Mouse (Mus musculus): Measurements from ENCODE around the gene Shisal1. TPM values are rescaled to one million over a fixed set of nuclear protein-coding genes. Genes with fewer than 3 reads are reported as not detected.

The Shisal1 gene
- total RNA-seq (2021), result 1 to 10 TPM in 1 of 2 experiments, under 1 TPM in 1; 0.79 to 1.9 TPM
- long read RNA-seq, experiment 1, partial matches to known transcripts, result 0 of 1 reads
- long read RNA-seq, experiment 1, other reads (novel, unspliced or antisense), result 1 of 1 reads
- long read RNA-seq, experiment 2, partial matches to known transcripts, result 0 of 2 reads
- long read RNA-seq, experiment 2, other reads (novel, unspliced or antisense), result 2 of 2 reads

- no peak for DNase-seq
Measured at GRCm38 (mm10) chr15:84446997-84447396, at the start of gene Shisal1. Shisal1 (minus strand) TSS chr15:84447097.

GRCm38 (mm10) chr15:84490486-84490885 lies 43.6 kb upstream of the Shisal1 start:
- DNase-seq, result no peak

- DNase-seq, result no peak
Measured at GRCm38 (mm10) chr15:84484255-84484654, 37.4 kb upstream of the Shisal1 start.

- DNase-seq, result no peak
Measured at GRCm38 (mm10) chr15:84483622-84484021, 36.7 kb upstream of the Shisal1 start.

GRCm38 (mm10) chr15:84481259-84481877 lies 34.5 kb upstream of the Shisal1 start:
- DNase-seq, result no peak

- DNase-seq, result peak; percentile 68
Measured at GRCm38 (mm10) chr15:84469391-84469790, 22.5 kb upstream of the Shisal1 start.

- DNase-seq, result no peak
Measured at GRCm38 (mm10) chr15:84467761-84468160, 20.9 kb upstream of the Shisal1 start.

- no peak for DNase-seq
Measured at GRCm38 (mm10) chr15:84466458-84467267, 19.8 kb upstream of the Shisal1 start.

- no peak for DNase-seq
Measured at GRCm38 (mm10) chr15:84461429-84461828, 14.5 kb upstream of the Shisal1 start.

- no peak for DNase-seq
Measured at GRCm38 (mm10) chr15:84458983-84459382, 12.1 kb upstream of the Shisal1 start.

- no peak for DNase-seq
Measured at GRCm38 (mm10) chr15:84455286-84455685, 8.4 kb upstream of the Shisal1 start.

GRCm38 (mm10) chr15:84453091-84453490 lies 6.2 kb upstream of the Shisal1 start:
- no peak for DNase-seq

GRCm38 (mm10) chr15:84450441-84451183 lies 3.7 kb upstream of the Shisal1 start:
- DNase-seq, result peak; percentile 26

GRCm38 (mm10) chr15:84445812-84446716 lies 833 bp downstream of the Shisal1 start:
- DNase-seq, result no peak

- DNase-seq, result no peak
Measured at GRCm38 (mm10) chr15:84444181-84444580, 2.7 kb downstream of the Shisal1 start.

GRCm38 (mm10) chr15:84443631-84444030 lies 3.3 kb downstream of the Shisal1 start:
- DNase-seq, result no peak

GRCm38 (mm10) chr15:84441682-84442315 lies 5.1 kb downstream of the Shisal1 start:
- no peak for DNase-seq

- peak; percentile 47 for DNase-seq
Measured at GRCm38 (mm10) chr15:84440820-84441219, 6.1 kb downstream of the Shisal1 start.

- no peak for DNase-seq
Measured at GRCm38 (mm10) chr15:84433586-84434185, 13.2 kb downstream of the Shisal1 start.

- DNase-seq, result no peak
Measured at GRCm38 (mm10) chr15:84430482-84430881, 16.4 kb downstream of the Shisal1 start.

Data from gastrocnemius, postnatal 25 days (tissue).